Mouse (Mus musculus) embryonic facial prominence, embryonic 13.5 days (tissue): Measurements from ENCODE around the gene Hist1h1b. TPM values are rescaled to one million over a fixed set of nuclear protein-coding genes. Genes with fewer than 3 reads are reported as not detected.
"Not testable (repeated sequence)": the region's sequence is repeated elsewhere in the genome, so short reads cannot be mapped to it uniquely, and the experiment has no call there.

Experiments
- ATAC-seq: fragments of 200-750 bp; cut with Nextera tagmentation; 2 replicates; pipeline ENCODE4 v1.8.0; 2017; ENCODE audit warnings: low read depth; ENCODE audit not compliant: insufficient number of reproducible peaks, insufficient read depth, low FRiP score, low TSS enrichment
- H3K27ac ChIP-seq: fragments of 300-500 bp; sonication (generic); 2 replicates; pipeline ENCODE4 v1.5.1; 2015; ENCODE audit warnings: moderate library complexity, mild to moderate bottlenecking, inconsistent platforms
- H3K27me3 ChIP-seq: fragments of 300-500 bp; sonication (generic); 2 replicates; pipeline ENCODE4 v1.6.1; 2015; ENCODE audit warnings: mild to moderate bottlenecking, inconsistent platforms
- H3K36me3 ChIP-seq: fragments of 300-500 bp; sonication (generic); 2 replicates; pipeline ENCODE4 v1.6.1; 2015; ENCODE audit warnings: mild to moderate bottlenecking, inconsistent platforms
- H3K4me1 ChIP-seq: fragments of 300-500 bp; sonication (generic); 2 replicates; pipeline ENCODE4 v1.6.1; 2015; ENCODE audit warnings: inconsistent platforms
- H3K4me2 ChIP-seq: fragments of 300-500 bp; sonication (generic); 2 replicates; pipeline ENCODE4 v1.6.1; 2015; ENCODE audit warnings: moderate library complexity, mild to moderate bottlenecking, inconsistent platforms
- H3K4me3 ChIP-seq: fragments of 300-500 bp; sonication (generic); 2 replicates; pipeline ENCODE4 v1.5.1; 2015; ENCODE audit warnings: mild to moderate bottlenecking, inconsistent platforms
- H3K9ac ChIP-seq: fragments of 300-500 bp; sonication (generic); 2 replicates; pipeline ENCODE4 v1.6.1; 2015; ENCODE audit warnings: mild to moderate bottlenecking, inconsistent platforms
- H3K9me3 ChIP-seq: fragments of 300-500 bp; sonication (generic); 2 replicates; pipeline ENCODE4 v1.6.1; 2016; ENCODE audit warnings: inconsistent platforms
- WGBS: fragments of 180-500 bp; shearing (Covaris S2); methylation state at CpG from one replicate; pipeline ENCODE4 v1.1.7; 2015; ENCODE audit warnings: mixed read lengths; 5-methylcytosine and 5-hydroxymethylcytosine counted together
- microRNA-seq: library from miRNA; unstranded; fragments of <30 nt; microRNA quantifications from one replicate; pipeline ENCODE4, GENCODE M21; 2016
- polyA plus RNA-seq: library from polyadenylated mRNA; unstranded; fragments of >200 nt; fragmentation: Nextera tagmentation; extraction: Ambion mirVana; gene quantifications from 2 replicates; pipeline ENCODE4 v1.2.1, GENCODE M21; 2015

Hist1h1b gene
- polyA plus RNA-seq, 1 experiment from 2014 or later: 32.9 TPM

- H3K36me3 ChIP-seq: no peaks in the 10 kb centered on the region
- H3K9ac ChIP-seq: peak overlapping the region; percentile 79
- peaks cover 18% of the 10 kb centered on the region for H3K4me1 ChIP-seq
- no peak for ATAC-seq
- H3K27ac ChIP-seq: peak overlapping the region; percentile 98
- H3K27me3 ChIP-seq: no peaks in the 10 kb centered on the region
- H3K4me2 ChIP-seq: peak overlapping the region; percentile 84
- WGBS: 5% methylated on average over 5 of the region's 5 CpGs
- peak overlapping the region; percentile 58 for H3K4me3 ChIP-seq
- H3K9me3 ChIP-seq: no peaks in the 10 kb centered on the region
These were observed 30.9 kb downstream of the Hist1h1b start for GRCm38 (mm10) chr13:21749387-21750158.

- Histone ChIP-seq H3K9me3 (no peaks in the 10 kb centered on the region), H3K27ac (no peak overlapping the region), H3K9ac (no peak overlapping the region), H3K36me3 (no peaks in the 10 kb centered on the region), H3K4me1 (peaks cover 8% of the 10 kb centered on the region; the same call in 1 of the 2 replicates), H3K27me3 (no peaks in the 10 kb centered on the region), H3K4me2 (no peak overlapping the region), H3K4me3 (no peak overlapping the region)
- 87% methylated on average over 1 of the region's 1 CpGs for WGBS
- no peak for ATAC-seq
These were observed 35.4 kb downstream of the Hist1h1b start for GRCm38 (mm10) chr13:21745006-21745405.

- H3K4me3 ChIP-seq: peak within 1 kb of the TSS; percentile 53
- H3K27ac ChIP-seq: peak within 1 kb of the TSS; percentile 99
- WGBS: under 1% methylated on average over 39 of the region's 56 CpGs
- H3K4me2 ChIP-seq: peak within 1 kb of the TSS; percentile 66
- not testable (repeated sequence) for H3K27me3 ChIP-seq, H3K9me3 ChIP-seq, H3K36me3 ChIP-seq
- H3K4me1 ChIP-seq: peaks cover 12% of the 10 kb centered on the region
- peak within 1 kb of the TSS; percentile 80 for H3K9ac ChIP-seq
- peak; percentile 90 for ATAC-seq
These were observed 45.3 kb downstream of the Hist1h1b start, which contains the start of gene Hist1h4j for GRCm38 (mm10) chr13:21734906-21735767. Gene Hist1h4j, plus strand, starts transcription at chr13:21735064.

- WGBS: under 1% methylated on average over 21 of the region's 21 CpGs
- Histone ChIP-seq H3K27ac (peak overlapping the region; percentile 99), H3K4me2 (peak overlapping the region; percentile 66), H3K27me3 (no peaks in the 10 kb centered on the region), H3K9me3 (no peaks in the 10 kb centered on the region), H3K36me3 (no peaks in the 10 kb centered on the region), H3K4me3 (peak overlapping the region; percentile 53), H3K4me1 (peaks cover 12% of the 10 kb centered on the region), H3K9ac (peak overlapping the region; percentile 80)
- ATAC-seq: peak; percentile 72; the same call in 1 of the 2 replicates
These were observed 46.2 kb downstream of the Hist1h1b start for GRCm38 (mm10) chr13:21734010-21734905.

GRCm38 (mm10) chr13:21733466-21733865 lies 47.0 kb downstream of the Hist1h1b start:
- Histone ChIP-seq H3K4me3 (no peak overlapping the region), H3K27me3 (no peaks in the 10 kb centered on the region), H3K27ac (peak overlapping the region; percentile 99), H3K36me3 (no peaks in the 10 kb centered on the region), H3K9ac (no peak overlapping the region), H3K4me2 (no peak overlapping the region), H3K4me1 (peaks cover 12% of the 10 kb centered on the region; the same call in 1 of the 2 replicates), H3K9me3 (no peaks in the 10 kb centered on the region)
- 65% methylated on average over 5 of the region's 5 CpGs for WGBS
- ATAC-seq: no peak

Small RNAs within 50 kb of the gene (microRNA-seq; reads per million reads assigned to microRNA genes)
- not detected for gene Gm19658
- gene Gm44346: not detected
- not detected for gene Gm44454

Other genes starting within 250 kb of the Hist1h1b start
- gene Zkscan8, start 249.5 kb downstream of the Hist1h1b start, polyA plus RNA-seq: 5.2 and 7.5 TPM in 2 replicates
- gene Olfr1366, start 237.8 kb downstream of the Hist1h1b start, polyA plus RNA-seq: 0.17 and 0.36 TPM in 2 replicates
- gene Olfr1535, start 220.7 kb downstream of the Hist1h1b start, polyA plus RNA-seq: 0.08 TPM in 1 of 2 replicates, not detected in the other
- gene Olfr1364, start 198.9 kb downstream of the Hist1h1b start, polyA plus RNA-seq: not detected in 2 replicates
- gene Olfr1362, start 166.6 kb downstream of the Hist1h1b start, polyA plus RNA-seq: not detected in 2 replicates
- 0.28 TPM in 1 of 2 replicates, not detected in the other for gene Olfr11, start 138.1 kb downstream of the Hist1h1b start, polyA plus RNA-seq
- 0.10 TPM in 1 of 2 replicates, not detected in the other for gene Olfr1361, start 117.2 kb downstream of the Hist1h1b start, polyA plus RNA-seq
- gene Olfr1360, start 103.2 kb downstream of the Hist1h1b start, polyA plus RNA-seq: not detected in 2 replicates
- not detected in 2 replicates for gene Olfr1359, start 82.5 kb downstream of the Hist1h1b start, polyA plus RNA-seq
- gene Hist1h2bl, start 64.5 kb downstream of the Hist1h1b start, polyA plus RNA-seq: 2.1 and 5.2 TPM in 2 replicates
- 48.1 and 52.2 TPM in 2 replicates for gene Hist1h2ai, start 64.2 kb downstream of the Hist1h1b start, polyA plus RNA-seq
- 10.0 and 21.3 TPM in 2 replicates for gene Hist1h3h, start 63.0 kb downstream of the Hist1h1b start, polyA plus RNA-seq
- gene Hist1h2bm, start 58.6 kb downstream of the Hist1h1b start, polyA plus RNA-seq: 4.2 and 7.3 TPM in 2 replicates
- gene Hist1h4j, start 45.6 kb downstream of the Hist1h1b start, polyA plus RNA-seq: 1.0 and 2.2 TPM in 2 replicates
- 3.0 and 6.7 TPM in 2 replicates for gene Hist1h4k, start 30.1 kb downstream of the Hist1h1b start, polyA plus RNA-seq
- 33.2 and 47.8 TPM in 2 replicates for gene Hist1h2ak, start 26.8 kb downstream of the Hist1h1b start, polyA plus RNA-seq
- gene Hist1h2bn, start 26.5 kb downstream of the Hist1h1b start, polyA plus RNA-seq: 6.2 and 6.6 TPM in 2 replicates
- 128 and 155 TPM in 2 replicates for gene Hist1h3i, start 2.7 kb upstream of the Hist1h1b start, polyA plus RNA-seq
- gene Hist1h2an, start 6.6 kb upstream of the Hist1h1b start, polyA plus RNA-seq: 10.9 and 15.4 TPM in 2 replicates
- gene Hist1h2bp, start 6.8 kb upstream of the Hist1h1b start, polyA plus RNA-seq: 0.72 and 1.7 TPM in 2 replicates
- gene Hist1h2bq, start 29.6 kb upstream of the Hist1h1b start, polyA plus RNA-seq: 21.6 and 33.1 TPM in 2 replicates
- not detected in 2 replicates for gene Hist1h2ao, start 29.8 kb upstream of the Hist1h1b start, polyA plus RNA-seq
- not detected in 2 replicates for gene Hist1h4m, start 31.1 kb upstream of the Hist1h1b start, polyA plus RNA-seq
- 14.7 and 15.3 TPM in 2 replicates for gene Hist1h4n, start 51.6 kb upstream of the Hist1h1b start, polyA plus RNA-seq
- 3,982 and 4,261 TPM in 2 replicates for gene Hist1h2ap, start 52.9 kb upstream of the Hist1h1b start, polyA plus RNA-seq
- 23.0 and 34.3 TPM in 2 replicates for gene Hist1h2br, start 53.1 kb upstream of the Hist1h1b start, polyA plus RNA-seq
- 16.8 and 18.0 TPM in 2 replicates for gene Zfp184, start 164.5 kb upstream of the Hist1h1b start, polyA plus RNA-seq
- 0.31 TPM in 1 of 2 replicates, not detected in the other for gene Pom121l2, start 200.6 kb upstream of the Hist1h1b start, polyA plus RNA-seq
- gene Prss16, start 229.1 kb upstream of the Hist1h1b start, polyA plus RNA-seq: 0.59 and 1.2 TPM in 2 replicates